Mouse (Mus musculus): ENCODE measurements around the gene Ttc22.

DNA sequence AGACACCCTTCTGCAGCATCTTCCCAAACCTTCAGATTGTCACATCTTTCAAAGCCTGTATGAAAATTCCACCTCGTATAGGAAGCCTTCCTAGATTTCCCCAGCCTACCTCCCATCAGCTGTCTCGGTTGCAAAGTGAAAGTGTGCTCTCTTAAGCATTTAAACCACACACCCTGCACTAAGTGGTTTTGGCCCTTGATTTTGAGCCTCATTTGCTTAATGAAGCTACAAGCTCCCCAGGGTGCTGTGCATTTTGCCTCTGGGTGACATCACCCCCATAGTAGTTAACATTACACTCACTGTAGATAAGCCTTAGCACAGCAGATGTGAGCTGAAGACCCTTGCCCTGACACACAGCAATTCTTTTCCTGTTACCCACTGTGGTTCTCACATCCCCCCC lies 58.7 kb downstream of the Ttc22 start:
- TF ChIP-seq CTCF (IDR thresholded peaks at IDR 0.05; ENCODE audit: control insufficient read depth, insufficient read depth, insufficient read length) (no peak), USF1 (IDR thresholded peaks at IDR 0.05; ENCODE audit: low read depth) (no peak)

Data from C2C12 (cell line).